Mouse (Mus musculus): ENCODE data around the gene Myo5a. TPM values are rescaled to one million over a fixed set of nuclear protein-coding genes. Genes with fewer than 3 reads are reported as not detected.

Myo5a gene
- total and polyA plus RNA-seq, 3 experiments, result 2.5 to 11.9 (median 9.4) TPM

DNA sequence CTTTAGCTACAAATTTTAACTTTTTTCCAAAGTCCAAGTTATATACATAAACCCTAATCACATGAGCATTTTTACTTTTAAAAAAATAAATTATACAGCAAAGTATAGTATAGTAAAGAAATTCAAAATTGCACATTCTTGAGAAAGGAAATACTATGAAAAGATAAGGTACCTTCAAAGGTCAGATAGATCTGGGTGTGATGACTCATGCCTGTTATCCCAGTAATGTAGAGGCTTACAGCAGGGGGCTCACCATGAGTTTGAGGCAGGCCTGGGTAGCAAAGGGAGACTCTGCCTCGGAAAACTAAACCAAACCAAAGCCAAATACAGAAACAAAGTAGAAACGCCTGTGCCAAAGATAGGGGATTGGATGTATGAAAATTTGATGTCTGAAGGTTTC lies 59.7 kb downstream of the Myo5a start:
- H3K9ac ChIP-seq (ENCODE audit: low read depth, low read length), result no peak overlapping the region
- no peak overlapping the region for H3K27ac ChIP-seq
- H3K4me1 ChIP-seq (ENCODE audit: control insufficient read depth, insufficient read depth, low read length), result no peaks in the 10 kb centered on the region
- H3K36me3 ChIP-seq (ENCODE audit: control insufficient read depth, insufficient read depth, low read length), result no peaks in the 10 kb centered on the region
- intact Hi-C loops (cut with DNase I), result no loop called here
- TF ChIP-seq POLR2A (IDR thresholded peaks at IDR 0.05; ENCODE audit: insufficient read depth, low read depth, low read length), result no peak
- TF ChIP-seq CTCF (IDR thresholded peaks at IDR 0.05), result no peak
- TF ChIP-seq EP300 (IDR thresholded peaks at IDR 0.05; ENCODE audit: insufficient read depth, low read depth, low read length), result no peak
- no peaks in the 10 kb centered on the region for H3K27me3 ChIP-seq (ENCODE audit: control insufficient read depth, insufficient read depth, low read length)
- H3K4me3 ChIP-seq, result no peak overlapping the region
- H3K79me2 ChIP-seq (replicated peaks; ENCODE audit: control insufficient read depth, insufficient read depth, low read length), result no peaks in the 10 kb centered on the region
- DNase-seq, result no peak
- 53% methylated on average over 2 of the region's 2 CpGs for WGBS

- no peak for TF ChIP-seq CTCF (IDR thresholded peaks at IDR 0.05)
- TF ChIP-seq POLR2A (IDR thresholded peaks at IDR 0.05; ENCODE audit: insufficient read depth, low read depth, low read length), result no peak
- TF ChIP-seq EP300 (IDR thresholded peaks at IDR 0.05; ENCODE audit: insufficient read depth, low read depth, low read length), result no peak
- WGBS, result 72% methylated on average over 5 of the region's 5 CpGs
- H3K4me1 ChIP-seq (ENCODE audit: control insufficient read depth, insufficient read depth, low read length), result no peaks in the 10 kb centered on the region
These were observed 76.1 kb downstream of the Myo5a start for GRCm38 (mm10) chr9:75146911-75147310.

DNA sequence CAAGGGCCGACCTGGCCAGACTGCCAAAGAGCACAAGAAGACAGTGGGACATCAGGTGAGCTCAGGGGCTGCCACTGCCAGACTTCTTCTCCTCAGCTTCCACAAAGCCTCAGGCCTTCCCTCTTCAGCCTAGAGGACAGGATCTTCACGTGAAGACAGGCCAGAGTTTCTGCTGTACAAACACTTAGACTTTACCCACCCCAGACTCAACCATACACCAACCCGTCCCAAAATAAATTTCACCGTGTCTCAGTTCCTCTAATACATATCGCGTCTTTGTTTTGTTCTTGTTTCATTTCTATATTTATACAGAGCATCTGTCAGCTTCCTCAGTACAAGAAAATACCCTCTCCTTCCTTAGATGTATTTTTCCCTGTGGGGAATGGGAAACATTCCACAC lies 89.7 kb downstream of the Myo5a start:
- Histone ChIP-seq H3K27me3 (ENCODE audit: control insufficient read depth, insufficient read depth, low read length) (no peaks in the 10 kb centered on the region), H3K4me3 (no peak overlapping the region), H3K36me3 (ENCODE audit: control insufficient read depth, insufficient read depth, low read length) (peaks cover 3% of the 10 kb centered on the region), H3K27ac (no peak overlapping the region), H3K79me2 (replicated peaks; ENCODE audit: control insufficient read depth, insufficient read depth, low read length) (no peaks in the 10 kb centered on the region), H3K4me1 (ENCODE audit: control insufficient read depth, insufficient read depth, low read length) (0 out of 2 replicates have a peak, but pooled peaks cover 2% of the 10 kb centered on the region), H3K9ac (ENCODE audit: low read depth, low read length) (no peak overlapping the region)
- WGBS, result 41% methylated on average over 6 of the region's 6 CpGs
- TF ChIP-seq CTCF (IDR thresholded peaks at IDR 0.05), result no peak
- no peak for TF ChIP-seq EP300 (IDR thresholded peaks at IDR 0.05; ENCODE audit: insufficient read depth, low read depth, low read length)
- no peak for TF ChIP-seq POLR2A (IDR thresholded peaks at IDR 0.05; ENCODE audit: insufficient read depth, low read depth, low read length)
- DNase-seq, result peak; percentile 16 to 19
- intact Hi-C loops (cut with DNase I), result loop anchor here (5.0 kb wide), 1 partner anchor 73 kb away; no protein-coding TSS in a partner anchor

More at GRCm38 (mm10) chr9:75146911-75147310, 76.1 kb downstream of the Myo5a start:
- Histone ChIP-seq H3K9ac (ENCODE audit: low read depth, low read length) (no peak overlapping the region), H3K4me3 (no peak overlapping the region), H3K27ac (no peak overlapping the region), H3K79me2 (replicated peaks; ENCODE audit: control insufficient read depth, insufficient read depth, low read length) (no peaks in the 10 kb centered on the region), H3K36me3 (ENCODE audit: control insufficient read depth, insufficient read depth, low read length) (no peaks in the 10 kb centered on the region), H3K27me3 (ENCODE audit: control insufficient read depth, insufficient read depth, low read length) (no peaks in the 10 kb centered on the region)
- DNase-seq, result no peak
- intact Hi-C loops (cut with DNase I), result loop anchor here (5.0 kb wide), 1 partner anchor 95 kb away; no protein-coding TSS in a partner anchor

- H3K79me2 ChIP-seq (replicated peaks; ENCODE audit: control insufficient read depth, insufficient read depth, low read length), result no peaks in the 10 kb centered on the region
- H3K4me3 ChIP-seq, result no peak overlapping the region
- intact Hi-C loops (cut with DNase I), result loop anchor here (5.0 kb wide), 1 partner anchor 76 kb away; no protein-coding TSS in a partner anchor
- TF ChIP-seq CTCF (IDR thresholded peaks at IDR 0.05) (no peak), EP300 (IDR thresholded peaks at IDR 0.05; ENCODE audit: insufficient read depth, low read depth, low read length) (no peak), POLR2A (IDR thresholded peaks at IDR 0.05; ENCODE audit: insufficient read depth, low read depth, low read length) (no peak)
- DNase-seq, result peak in 1 of 2 experiments; percentile 37
- H3K36me3 ChIP-seq (ENCODE audit: control insufficient read depth, insufficient read depth, low read length), result peaks cover 3% of the 10 kb centered on the region
- H3K27ac ChIP-seq, result peak overlapping the region; percentile 39; the same call in 1 of the 2 replicates
- H3K27me3 ChIP-seq (ENCODE audit: control insufficient read depth, insufficient read depth, low read length), result no peaks in the 10 kb centered on the region
- no peak overlapping the region for H3K9ac ChIP-seq (ENCODE audit: low read depth, low read length)
- 0 out of 2 replicates have a peak, but pooled peaks cover 2% of the 10 kb centered on the region for H3K4me1 ChIP-seq (ENCODE audit: control insufficient read depth, insufficient read depth, low read length)
These were observed 92.8 kb downstream of the Myo5a start for GRCm38 (mm10) chr9:75163650-75164049.

GRCm38 (mm10) chr9:75171721-75172120 lies 100.9 kb downstream of the Myo5a start:
- H3K36me3 ChIP-seq (ENCODE audit: control insufficient read depth, insufficient read depth, low read length), result no peaks in the 10 kb centered on the region

GRCm38 (mm10) chr9:75187646-75188260 lies 116.9 kb downstream of the Myo5a start:
- no peaks in the 10 kb centered on the region for H3K79me2 ChIP-seq (replicated peaks; ENCODE audit: control insufficient read depth, insufficient read depth, low read length)
- no peak overlapping the region for H3K9ac ChIP-seq (ENCODE audit: low read depth, low read length)
- no peak overlapping the region for H3K27ac ChIP-seq
- TF ChIP-seq POLR2A (IDR thresholded peaks at IDR 0.05; ENCODE audit: insufficient read depth, low read depth, low read length) (no peak), EP300 (IDR thresholded peaks at IDR 0.05; ENCODE audit: insufficient read depth, low read depth, low read length) (no peak), CTCF (IDR thresholded peaks at IDR 0.05) (no peak)
- H3K4me3 ChIP-seq, result no peak overlapping the region
- intact Hi-C loops (cut with DNase I), result no loop called here
- H3K4me1 ChIP-seq (ENCODE audit: control insufficient read depth, insufficient read depth, low read length), result no peaks in the 10 kb centered on the region
- H3K36me3 ChIP-seq (ENCODE audit: control insufficient read depth, insufficient read depth, low read length), result no peaks in the 10 kb centered on the region
- WGBS, result 83% methylated on average over 3 of the region's 3 CpGs
- no peaks in the 10 kb centered on the region for H3K27me3 ChIP-seq (ENCODE audit: control insufficient read depth, insufficient read depth, low read length)
- no peak for DNase-seq

More at GRCm38 (mm10) chr9:75171721-75172120, 100.9 kb downstream of the Myo5a start:
- Histone ChIP-seq H3K27ac (no peak overlapping the region), H3K9ac (ENCODE audit: low read depth, low read length) (no peak overlapping the region), H3K4me3 (no peak overlapping the region), H3K4me1 (ENCODE audit: control insufficient read depth, insufficient read depth, low read length) (no peaks in the 10 kb centered on the region), H3K79me2 (replicated peaks; ENCODE audit: control insufficient read depth, insufficient read depth, low read length) (no peaks in the 10 kb centered on the region), H3K27me3 (ENCODE audit: control insufficient read depth, insufficient read depth, low read length) (no peaks in the 10 kb centered on the region)
- TF ChIP-seq POLR2A (IDR thresholded peaks at IDR 0.05; ENCODE audit: insufficient read depth, low read depth, low read length) (no peak), EP300 (IDR thresholded peaks at IDR 0.05; ENCODE audit: insufficient read depth, low read depth, low read length) (no peak), CTCF (IDR thresholded peaks at IDR 0.05) (no peak)
- no peak for DNase-seq
- intact Hi-C loops (cut with DNase I), result no loop called here
- 91% methylated on average over 3 of the region's 3 CpGs for WGBS

Measured in heart, adult 2 months (tissue).